Mouse (Mus musculus): ENCODE measurements around the gene Rpn1.
"Not testable (repeated sequence)": the region's sequence is repeated elsewhere in the genome, so short reads cannot be mapped to it uniquely, and the experiment has no call there.

The Rpn1 gene

GRCm38 (mm10) chr6:88119309-88119708 is 35.0 kb downstream of the Rpn1 start:
- DNase-seq (ENCODE audit: low spot score in 2 of 2), result peak in 1 of 2 experiments; percentile 42

GRCm38 (mm10) chr6:88120813-88121212 is 36.5 kb downstream of the Rpn1 start:
- DNase-seq (ENCODE audit: low spot score in 2 of 2), result no peak

- DNase-seq (ENCODE audit: low spot score in 2 of 2), result no peak
Measured at GRCm38 (mm10) chr6:88121781-88122180, 37.5 kb downstream of the Rpn1 start.

- peak in 1 of 2 experiments; percentile 57 for DNase-seq (ENCODE audit: low spot score in 2 of 2)
Measured at GRCm38 (mm10) chr6:88123150-88123857, 39.0 kb downstream of the Rpn1 start.

- DNase-seq (ENCODE audit: low spot score in 2 of 2), result peak in 1 of 2 experiments; percentile 53
Measured at GRCm38 (mm10) chr6:88123858-88124261, 39.6 kb downstream of the Rpn1 start.

- DNase-seq (ENCODE audit: low spot score in 2 of 2), result no peak
Measured at GRCm38 (mm10) chr6:88124551-88124950, 40.3 kb downstream of the Rpn1 start.

GRCm38 (mm10) chr6:88125815-88126214 is 41.5 kb downstream of the Rpn1 start:
- DNase-seq (ENCODE audit: low spot score in 2 of 2), result not testable (repeated sequence)

- DNase-seq (ENCODE audit: low spot score in 2 of 2), result no peak
Measured at GRCm38 (mm10) chr6:88131521-88131920, 47.2 kb downstream of the Rpn1 start.

GRCm38 (mm10) chr6:88132051-88132450 is 47.8 kb downstream of the Rpn1 start:
- DNase-seq (ENCODE audit: low spot score in 2 of 2), result no peak

- no peak for DNase-seq (ENCODE audit: low spot score in 2 of 2)
Measured at GRCm38 (mm10) chr6:88133061-88133460, 48.8 kb downstream of the Rpn1 start.

- DNase-seq (ENCODE audit: low spot score in 2 of 2), result no peak
Measured at GRCm38 (mm10) chr6:88133878-88134277, 49.6 kb downstream of the Rpn1 start.

- no peak for DNase-seq (ENCODE audit: low spot score in 2 of 2)
Measured at GRCm38 (mm10) chr6:88136201-88136631, 51.9 kb downstream of the Rpn1 start.

- DNase-seq (ENCODE audit: low spot score in 2 of 2), result no peak
Measured at GRCm38 (mm10) chr6:88138485-88138884, 54.2 kb downstream of the Rpn1 start.

GRCm38 (mm10) chr6:88140264-88140663 is 56.0 kb downstream of the Rpn1 start:
- no peak for DNase-seq (ENCODE audit: low spot score in 2 of 2)

- DNase-seq (ENCODE audit: low spot score in 2 of 2), result no peak
Measured at GRCm38 (mm10) chr6:88145793-88146192, 61.5 kb downstream of the Rpn1 start.

GRCm38 (mm10) chr6:88146576-88146975 is 62.3 kb downstream of the Rpn1 start:
- DNase-seq (ENCODE audit: low spot score in 2 of 2), result no peak

GRCm38 (mm10) chr6:88147411-88148003 is 63.2 kb downstream of the Rpn1 start:
- DNase-seq (ENCODE audit: low spot score in 2 of 2), result peak in 1 of 2 experiments; percentile 36

- DNase-seq (ENCODE audit: low spot score in 2 of 2), result peak in 1 of 2 experiments; percentile 27
Measured at GRCm38 (mm10) chr6:88151335-88151734, 67.1 kb downstream of the Rpn1 start.

GRCm38 (mm10) chr6:88152127-88152705 is 67.9 kb downstream of the Rpn1 start:
- DNase-seq (ENCODE audit: low spot score in 2 of 2), result peak in 1 of 2 experiments; percentile 23

GRCm38 (mm10) chr6:88152979-88153378 is 68.7 kb downstream of the Rpn1 start:
- no peak for DNase-seq (ENCODE audit: low spot score in 2 of 2)
